Mouse (Mus musculus) inflammation-experienced regulatory T-cells, adult 6 months (primary cell): ENCODE measurements around the gene Zfp185. TPM values are rescaled to one million over a fixed set of nuclear protein-coding genes. Genes with fewer than 3 reads are reported as not detected.
A peak's percentile ranks its signal among the peaks of the same experiment; 100 is the strongest.

Experiments used
- ATAC-seq: one replicate; pipeline ENCODE4 v1.8.0; 2017
- polyA plus RNA-seq, 3 experiments: library from polyadenylated mRNA; unstranded; fragments of 100-300 nt; shearing (Covaris generic); gene quantifications; one replicate each; pipeline ENCODE4 v1.2.1; 2017

The Zfp185 gene
- polyA plus RNA-seq, result not detected

DNA sequence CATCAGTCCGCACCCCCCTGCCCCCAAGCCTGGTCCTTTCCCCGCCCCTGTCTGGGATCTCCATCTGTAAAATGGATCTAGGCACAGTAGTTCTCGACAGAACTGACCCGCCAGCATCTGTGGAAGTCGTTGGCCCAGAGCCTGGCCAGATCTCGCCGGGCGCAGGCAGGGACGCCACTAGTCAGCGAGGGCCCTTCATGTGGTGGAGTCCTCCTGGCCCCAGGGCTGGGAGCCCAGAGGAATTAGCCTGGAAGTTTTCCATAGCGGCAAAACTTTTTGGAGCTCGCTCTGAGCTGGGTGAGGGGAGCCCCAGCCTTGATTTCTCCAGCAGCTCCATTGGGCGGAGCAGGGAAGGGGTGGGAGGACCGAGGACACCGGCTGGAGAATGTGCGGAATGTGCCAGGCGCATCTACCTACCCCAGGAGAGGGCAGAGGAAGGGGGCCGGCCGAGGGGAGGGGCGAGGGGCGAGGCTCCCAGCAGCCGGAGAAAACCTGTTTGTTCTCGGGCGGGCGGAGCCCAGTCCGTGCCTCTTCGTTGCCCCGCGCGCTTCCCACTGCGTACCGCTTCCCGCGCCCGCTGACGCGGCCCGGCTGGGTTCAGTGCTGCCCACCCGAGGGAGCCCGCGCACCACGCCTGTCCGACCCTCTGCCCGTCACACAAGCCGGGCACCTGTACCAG is at the start of gene Zfp185:
Gene Zfp185, plus strand, starts transcription at position 499 of the 679 bp plus-strand sequence.
- no peak for ATAC-seq

DNA sequence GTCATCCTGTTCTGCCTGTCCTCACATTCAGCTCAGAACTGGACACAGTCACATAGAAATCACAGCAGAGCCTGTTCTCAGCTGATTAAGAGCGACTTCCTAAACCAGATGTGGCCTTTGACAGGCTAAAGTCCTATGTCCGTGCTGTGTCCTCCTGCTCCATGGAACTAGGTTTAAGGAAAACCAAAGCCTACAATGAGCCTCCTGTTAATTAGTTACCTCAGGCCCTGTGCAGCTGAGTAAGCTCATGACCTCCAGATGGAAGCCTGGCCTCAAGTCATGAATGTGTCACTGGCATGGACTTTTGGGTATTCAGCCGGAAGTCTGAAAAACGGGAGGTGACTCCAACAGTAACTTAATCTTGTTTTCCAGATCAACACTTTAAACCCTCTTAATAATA is 33.7 kb upstream of the Zfp185 start:
- ATAC-seq, result no peak

DNA sequence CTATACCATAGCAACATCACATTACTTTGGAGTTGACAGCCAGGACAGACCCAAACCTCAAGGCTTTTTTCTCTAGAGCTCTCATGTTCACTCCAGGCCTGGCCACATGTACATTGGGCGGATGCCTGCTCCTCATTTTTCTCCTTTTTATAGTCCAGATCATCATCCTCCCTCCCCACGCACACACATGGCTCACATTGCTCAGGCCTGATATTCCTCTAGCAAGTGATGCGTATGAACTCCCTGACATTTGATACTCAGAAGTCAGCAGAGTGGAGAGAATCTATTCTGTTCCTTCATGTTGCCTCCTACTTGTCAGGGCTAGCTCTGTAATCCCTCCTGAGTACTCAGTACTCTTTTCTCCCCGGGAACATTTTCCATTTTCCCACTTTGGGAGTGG is 30.7 kb upstream of the Zfp185 start:
- no peak for ATAC-seq

DNA sequence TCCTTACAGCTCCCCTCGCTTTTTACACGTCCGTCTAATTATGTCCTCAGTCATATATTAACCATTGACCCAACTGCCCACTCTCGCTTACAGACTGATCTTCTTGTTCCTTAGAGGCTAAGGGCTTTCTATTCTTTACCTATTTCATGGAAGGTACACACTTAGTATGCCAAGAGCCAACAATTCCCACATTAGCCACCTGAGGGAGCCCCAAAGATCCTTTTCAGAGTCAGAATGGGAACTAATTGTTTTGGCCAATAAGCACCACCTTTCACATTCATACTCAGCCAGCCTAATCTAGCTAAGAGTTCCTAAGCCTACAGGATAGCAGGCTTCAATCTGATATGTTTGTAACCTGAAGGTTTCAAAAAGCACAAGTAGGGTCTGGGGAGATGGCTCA is 26.7 kb upstream of the Zfp185 start:
- ATAC-seq, result no peak

DNA sequence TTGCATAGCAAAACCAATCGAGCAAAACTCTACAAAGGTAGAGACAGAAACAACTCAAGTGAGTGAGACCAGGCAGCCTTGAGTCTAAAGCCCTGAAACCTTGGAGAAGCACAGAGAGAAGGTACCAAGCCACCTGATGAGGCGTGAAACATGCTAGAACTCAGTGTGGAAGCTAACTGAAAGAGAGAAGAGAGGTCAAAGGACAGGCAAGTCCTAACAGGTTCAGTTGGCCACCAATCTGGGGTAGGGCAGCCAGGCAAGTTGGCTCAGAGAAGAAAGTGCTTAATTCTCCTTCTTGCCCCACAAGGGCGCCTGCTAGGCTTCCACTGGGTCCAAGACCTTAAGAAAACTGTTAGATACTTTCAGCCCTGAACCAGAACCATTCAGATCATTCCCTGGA is 25.6 kb upstream of the Zfp185 start:
- ATAC-seq, result no peak

DNA sequence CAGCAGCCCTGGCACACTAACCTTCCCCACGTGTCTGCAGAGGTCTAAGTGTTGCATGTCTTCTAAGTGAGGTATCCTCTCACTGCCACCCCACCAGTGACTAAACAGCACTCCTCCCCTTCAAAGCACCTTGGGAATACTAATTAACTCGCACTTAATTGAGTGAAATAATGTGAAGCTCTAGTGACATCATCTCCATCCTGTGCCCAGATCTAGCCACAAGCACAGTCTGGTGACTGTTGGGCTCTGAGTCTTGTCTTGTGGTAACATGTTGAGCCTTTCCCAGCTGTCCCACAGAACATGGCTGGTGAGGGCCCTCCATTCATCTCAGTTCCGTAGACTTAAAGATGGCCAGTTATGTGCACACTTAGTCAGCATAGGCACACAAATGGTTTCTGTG is 24.4 kb upstream of the Zfp185 start:
- ATAC-seq, result no peak

DNA sequence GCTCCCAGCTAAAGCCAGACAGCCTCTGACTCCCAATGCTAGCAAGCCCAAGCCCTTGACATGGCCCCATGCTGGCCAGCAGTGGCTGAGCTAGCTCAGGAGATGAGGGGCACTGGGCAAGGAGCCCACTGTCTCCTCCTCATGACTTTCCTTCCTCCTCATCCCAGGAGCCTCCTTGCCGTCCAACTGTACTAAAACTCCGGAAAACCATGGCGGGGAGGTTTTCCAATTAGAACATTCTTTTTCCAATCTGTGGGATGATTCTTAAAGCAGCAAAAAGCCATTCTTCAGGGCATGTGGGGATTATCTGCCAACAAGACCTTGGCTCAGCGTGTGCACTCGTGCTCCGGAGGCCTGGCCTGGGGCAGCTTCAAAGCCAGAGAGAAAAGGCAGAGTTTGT is 4.3 kb upstream of the Zfp185 start:
- ATAC-seq, result no peak

DNA sequence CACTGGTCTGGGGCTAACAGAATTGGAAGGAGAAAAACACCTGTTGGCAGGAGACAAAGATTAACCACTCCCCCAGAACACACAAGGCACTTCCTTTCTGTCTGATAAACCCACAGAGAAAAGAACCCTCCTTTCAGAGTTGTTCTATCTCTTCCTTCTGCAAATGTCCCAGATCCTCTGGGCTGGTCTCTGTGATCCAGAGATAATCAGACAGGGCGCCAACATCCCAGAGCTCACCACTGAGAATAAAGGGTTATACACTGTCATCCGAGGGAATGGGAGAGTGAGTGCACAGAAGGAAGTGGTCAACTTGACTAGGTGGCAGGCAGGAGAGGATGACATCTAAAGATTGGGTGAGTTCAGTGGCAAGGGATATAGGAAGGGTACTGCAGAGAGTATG is 1.5 kb upstream of the Zfp185 start:
- ATAC-seq, result no peak

DNA sequence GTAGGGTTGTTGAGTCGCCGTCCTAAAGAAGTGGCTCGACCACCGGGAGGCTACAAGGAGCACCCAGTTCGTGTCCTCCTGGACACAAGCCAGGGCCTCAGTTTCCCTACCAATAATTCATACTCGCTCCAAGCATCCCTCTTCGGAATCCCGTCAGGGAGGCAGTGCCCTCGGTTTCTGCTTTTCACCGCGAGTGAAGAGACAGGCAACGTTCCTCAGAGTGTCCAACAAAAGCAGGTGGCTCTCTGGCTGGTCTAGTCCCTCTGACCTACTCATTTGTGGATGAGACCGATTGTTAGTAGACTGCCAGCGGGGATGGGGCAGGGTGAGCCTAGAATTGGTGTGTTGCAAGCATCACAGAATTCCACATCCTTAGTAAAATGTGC is 374 bp downstream of the Zfp185 start:
- no peak for ATAC-seq

DNA sequence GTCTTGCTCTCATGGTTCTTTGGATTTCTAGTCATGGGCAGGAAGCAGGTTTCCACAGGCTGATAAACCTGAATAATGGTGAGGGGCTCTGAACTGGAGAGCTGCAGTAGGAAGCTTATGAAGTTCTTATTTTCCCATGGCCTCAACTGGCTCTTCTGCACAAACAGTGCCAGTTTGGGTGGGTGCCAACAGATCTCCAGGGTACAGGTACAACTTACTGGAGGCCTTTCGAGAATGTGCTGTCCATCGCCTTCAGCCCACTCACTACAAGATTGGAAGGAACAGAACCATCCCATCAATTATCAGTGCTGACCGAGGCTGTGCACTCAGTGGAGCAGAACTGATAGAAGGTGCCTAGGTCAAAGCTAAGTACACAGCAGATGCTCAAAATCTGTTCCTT is 1.3 kb downstream of the Zfp185 start:
- no peak for ATAC-seq

DNA sequence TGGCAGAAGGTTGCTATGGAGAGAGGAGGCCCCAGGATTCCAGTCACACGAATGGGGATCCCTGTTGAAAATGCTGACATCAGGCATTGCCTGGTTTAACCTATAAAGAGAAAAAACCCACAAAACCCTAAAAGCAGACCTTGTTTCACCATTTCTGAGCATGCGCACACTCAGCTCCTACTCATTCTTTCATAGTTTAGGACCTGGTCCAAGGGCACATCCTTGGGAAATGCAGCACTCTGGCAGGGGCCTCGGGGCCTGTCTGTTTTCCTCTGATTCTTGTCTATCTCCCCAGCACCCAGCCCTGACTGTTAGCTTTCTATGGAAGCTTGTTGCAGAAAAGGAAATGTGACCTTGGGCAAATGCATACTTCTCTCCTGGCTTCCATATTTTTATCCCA is 3.4 kb downstream of the Zfp185 start:
- ATAC-seq, result no peak

DNA sequence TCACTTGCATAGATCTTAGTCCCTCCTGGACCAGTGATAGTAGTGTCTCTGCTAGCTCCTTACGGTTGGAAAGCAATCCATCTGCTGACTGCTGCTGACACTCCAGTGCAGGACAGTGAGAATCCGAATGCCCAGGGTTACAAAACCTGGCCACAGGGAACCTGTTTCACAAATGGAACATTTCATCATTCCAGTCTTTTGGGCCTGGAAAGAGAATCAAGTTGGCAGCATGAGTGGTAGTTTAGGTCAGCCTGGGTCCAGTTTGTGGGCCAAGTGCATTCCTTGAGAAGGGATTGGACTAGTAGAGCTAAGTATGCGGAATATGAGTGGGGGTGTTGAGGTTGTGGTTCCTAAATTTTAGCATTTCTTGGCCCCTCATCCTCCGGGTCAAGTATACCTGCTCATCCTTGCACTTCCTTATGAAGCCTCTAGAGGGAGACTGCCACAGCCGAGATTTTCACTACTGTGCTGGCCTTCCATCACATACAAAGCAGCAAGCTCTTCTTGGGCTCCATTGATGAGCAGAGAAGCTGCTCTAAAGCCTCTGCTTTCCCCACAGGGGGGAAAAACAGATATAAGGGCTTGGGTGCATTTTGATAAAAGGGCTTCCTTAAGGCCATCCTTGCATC is 5.3 kb downstream of the Zfp185 start:
- no peak for ATAC-seq

DNA sequence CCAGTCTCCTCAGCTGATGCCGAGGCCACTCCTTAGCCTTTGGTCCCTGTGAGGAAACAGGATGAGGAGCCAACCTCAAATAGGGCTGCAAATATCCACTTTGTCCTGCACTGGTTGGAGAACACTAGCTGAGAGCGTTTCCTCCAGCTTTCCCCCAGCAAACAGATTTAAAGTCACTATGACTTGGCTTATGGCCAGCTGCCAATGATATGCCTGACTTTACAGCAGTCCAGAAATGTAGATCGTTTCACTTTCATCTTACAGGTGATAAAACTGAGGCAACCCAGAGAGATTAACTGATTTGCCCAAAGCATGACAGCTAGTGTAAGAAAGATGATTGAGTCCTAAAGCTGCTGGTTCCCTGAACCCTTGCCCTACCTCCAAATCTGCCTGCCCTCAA is 8.4 kb downstream of the Zfp185 start:
- no peak for ATAC-seq

DNA sequence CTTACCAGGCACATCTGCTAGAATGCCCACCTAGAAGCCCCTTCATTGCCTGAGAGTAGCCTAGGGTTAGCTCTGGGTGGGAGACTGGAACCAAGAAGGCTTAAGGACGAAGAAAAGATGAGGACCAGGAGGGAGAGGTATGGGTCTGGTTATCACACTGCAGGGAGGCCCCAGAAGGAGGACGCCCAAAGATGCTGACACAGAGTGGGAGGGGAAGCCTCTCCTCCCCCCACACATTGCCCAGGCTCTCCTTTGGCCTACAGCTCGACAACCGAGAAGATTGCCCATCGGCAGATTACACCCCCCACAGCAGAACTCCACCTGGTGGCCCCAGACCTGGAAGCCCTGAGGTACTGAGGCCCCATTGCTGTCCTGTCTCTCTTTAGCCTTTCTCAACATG is 16.0 kb downstream of the Zfp185 start:
- no peak for ATAC-seq

DNA sequence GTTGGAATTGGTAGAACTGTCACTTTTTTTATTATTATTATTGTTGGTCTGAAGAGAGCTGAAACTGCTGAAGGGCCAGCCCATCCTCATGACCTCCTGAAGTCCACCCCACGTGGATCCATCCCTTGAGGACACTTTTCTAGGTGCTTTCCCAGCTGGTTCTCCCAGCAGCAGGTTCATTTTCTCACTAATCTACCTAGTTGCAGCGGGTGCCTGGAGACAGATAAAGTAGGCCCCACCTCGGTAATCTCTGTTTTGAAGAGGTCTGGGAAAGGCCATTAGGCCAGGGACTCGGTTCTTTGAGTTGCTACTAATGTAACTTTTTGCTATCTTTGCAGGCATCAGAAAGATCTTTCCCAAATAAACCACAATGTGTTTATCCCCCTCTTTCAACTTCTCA is 18.5 kb downstream of the Zfp185 start:
- no peak for ATAC-seq

DNA sequence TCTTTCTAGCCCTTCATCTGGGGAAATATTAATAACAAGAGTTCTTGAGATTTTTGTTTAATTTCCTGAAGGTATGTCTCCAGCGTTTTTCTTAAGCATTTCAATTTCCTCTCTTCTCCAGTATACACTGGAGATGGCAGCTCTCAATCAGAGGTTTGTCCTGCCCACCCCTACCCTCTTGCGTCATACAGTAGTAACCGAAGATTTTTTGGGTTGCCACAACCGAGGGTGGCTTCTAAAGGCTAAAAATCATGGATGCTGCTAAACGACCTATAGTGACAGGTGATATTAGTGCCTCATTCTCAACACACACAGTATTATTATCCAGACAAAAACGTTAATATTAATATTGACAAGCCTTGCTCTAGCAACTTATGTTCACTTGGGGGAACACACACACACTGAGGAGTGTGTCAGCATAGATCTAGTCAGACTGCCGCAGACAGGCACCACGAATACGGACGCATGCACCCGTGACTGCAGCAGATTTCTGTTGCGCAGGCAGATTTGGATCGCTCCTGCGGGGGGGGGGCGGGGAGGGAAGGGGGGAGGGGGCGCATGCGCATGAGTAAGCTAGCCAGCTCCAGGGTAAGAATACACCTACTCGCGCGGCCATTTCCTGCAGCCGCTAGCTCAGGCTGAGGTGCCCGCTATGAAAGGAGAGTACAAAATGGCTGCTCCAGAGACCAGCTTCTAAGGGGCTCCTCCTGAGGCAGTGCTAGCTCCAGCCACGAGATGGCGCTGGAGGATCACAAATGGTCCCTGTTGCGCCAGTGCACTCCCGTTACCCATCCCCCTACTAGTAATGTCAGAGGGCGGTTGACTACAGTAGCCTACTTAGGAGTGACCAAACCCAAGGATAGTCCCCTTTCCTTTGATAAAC is 20.7 kb downstream of the Zfp185 start:
- peak; percentile 91 for ATAC-seq

DNA sequence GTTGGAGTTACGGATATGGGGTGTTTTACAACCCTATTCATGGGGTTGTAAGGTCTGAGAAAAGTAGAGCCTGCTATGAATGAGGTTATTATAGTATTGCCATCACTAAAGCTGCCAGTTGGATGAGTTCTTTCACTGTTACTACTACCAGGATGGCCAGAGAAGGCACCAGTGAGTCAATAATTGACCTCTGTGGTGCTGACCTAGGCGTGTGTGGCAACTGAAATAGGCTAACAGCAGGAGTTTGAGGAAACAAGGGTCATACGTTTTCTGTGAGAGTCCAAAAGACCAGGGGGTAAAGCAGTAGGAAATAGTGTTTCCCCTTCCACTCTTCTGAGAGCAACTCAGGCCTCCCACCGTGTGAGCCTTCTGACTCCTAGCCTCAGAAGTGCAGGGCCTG is 25.7 kb downstream of the Zfp185 start:
- no peak for ATAC-seq

DNA sequence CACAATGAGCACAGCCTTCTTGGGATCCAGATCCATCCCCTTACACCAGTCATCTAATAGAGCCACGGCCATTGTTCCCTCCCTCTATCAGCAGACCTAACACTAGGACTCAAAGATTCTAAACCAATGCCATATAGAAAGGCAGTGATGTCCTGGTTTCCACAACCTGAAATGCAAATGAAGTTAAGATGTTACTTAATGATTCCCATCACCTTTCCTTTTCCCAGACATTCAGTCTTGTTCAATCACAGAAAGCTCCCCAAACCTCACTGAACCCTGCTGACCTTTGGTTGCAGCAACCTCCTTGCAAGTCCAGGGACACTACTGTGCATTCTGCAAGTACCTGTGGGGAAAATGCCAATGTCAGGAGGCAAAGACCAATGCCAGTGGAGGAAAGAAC is 49.9 kb downstream of the Zfp185 start, which contains the start of gene Pnma5:
Gene Pnma5, minus strand, starts transcription at position 101 of the 400 bp plus-strand sequence.
- no peak for ATAC-seq

DNA sequence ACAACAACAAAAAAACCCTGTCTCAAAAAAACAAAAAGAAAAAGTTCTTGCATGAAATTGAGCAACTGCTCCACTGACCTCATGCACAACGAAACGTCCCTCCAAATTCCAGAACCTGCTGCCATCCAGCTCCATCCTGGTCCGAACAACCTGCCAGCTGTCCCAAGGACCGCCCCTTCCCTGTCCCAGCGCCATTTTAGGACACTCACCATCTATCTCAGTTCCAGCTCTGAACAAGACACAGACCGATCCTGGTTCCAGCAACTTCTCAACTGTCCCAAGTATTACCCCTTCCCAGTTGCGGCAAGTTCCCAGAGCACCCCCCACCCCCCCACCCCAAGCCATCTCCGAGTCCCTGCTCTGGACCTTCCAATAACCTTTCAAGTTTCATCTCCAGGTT is 51.7 kb downstream of the Zfp185 start:
- ATAC-seq, result no peak

DNA sequence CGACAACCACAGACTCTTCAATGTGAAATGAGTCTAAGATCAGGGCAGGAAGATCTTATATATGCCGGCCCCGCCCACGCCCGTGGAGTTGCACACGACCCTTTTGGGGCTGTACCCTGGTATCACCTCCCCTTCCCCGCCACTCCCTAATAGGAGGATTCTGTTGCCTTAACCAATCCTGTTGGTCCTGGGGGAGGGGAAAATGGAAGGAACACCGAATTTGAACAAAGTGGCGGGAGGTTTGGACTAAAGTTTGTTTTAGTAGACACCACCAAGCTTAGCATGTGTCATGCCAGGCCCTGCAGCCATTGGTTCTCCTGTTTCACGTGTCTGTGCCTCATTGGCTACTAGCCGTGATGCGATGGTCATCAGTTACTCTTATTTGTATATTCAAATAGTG is 52.5 kb downstream of the Zfp185 start:
- no peak for ATAC-seq

DNA sequence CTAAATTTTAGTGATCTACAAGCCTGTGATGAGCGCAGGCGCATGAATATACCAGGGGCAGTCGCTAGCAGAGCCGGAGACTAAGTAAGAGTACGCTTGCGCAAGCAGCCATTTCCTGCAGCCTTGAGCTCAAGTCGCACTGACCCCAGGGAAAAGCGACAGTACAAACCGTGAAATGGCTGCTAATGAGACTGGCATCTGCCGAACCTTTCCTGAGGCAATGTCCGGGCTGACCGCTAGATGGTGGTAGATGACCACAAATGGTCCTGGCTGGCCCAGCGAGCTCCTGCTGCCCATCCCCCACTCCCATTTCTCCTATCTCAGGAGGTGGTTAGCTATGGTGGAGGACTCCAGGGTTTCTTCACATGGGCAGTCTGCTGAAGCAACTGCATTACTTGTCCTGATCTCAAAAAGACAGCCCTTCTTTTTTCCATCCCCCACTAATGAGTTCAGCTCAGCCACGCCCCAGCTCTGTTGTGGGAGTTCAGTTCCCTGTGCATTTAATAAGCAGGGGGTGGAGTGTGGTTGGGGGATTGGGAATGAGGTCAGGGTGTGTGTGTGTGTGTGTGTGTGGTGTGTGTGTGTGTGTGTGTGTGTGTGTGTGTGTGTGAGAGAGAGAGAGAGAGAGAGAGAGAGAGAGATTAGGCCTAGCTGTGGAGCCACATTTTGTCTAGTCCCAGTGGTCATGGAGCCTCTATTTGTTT is 66.9 kb downstream of the Zfp185 start:
- ATAC-seq, result peak; percentile 96

DNA sequence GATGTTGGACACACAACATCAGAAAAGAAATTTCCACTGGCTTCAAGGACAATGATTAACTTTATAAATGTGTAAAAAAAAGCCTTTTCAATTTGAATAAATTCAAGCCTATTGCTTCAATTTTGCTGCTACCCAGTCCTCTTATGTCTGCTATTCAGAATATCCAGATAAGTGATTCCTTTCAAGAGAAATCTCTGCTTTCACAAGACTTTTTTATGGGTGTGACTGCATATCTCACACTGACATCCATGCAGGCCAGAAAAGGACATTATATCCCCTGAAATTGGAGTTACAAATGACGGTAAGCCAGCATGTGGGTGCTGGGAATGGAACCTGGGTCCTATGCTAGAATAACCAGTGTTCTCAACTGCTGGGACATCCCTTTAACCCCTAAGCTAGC is 74.4 kb downstream of the Zfp185 start:
- ATAC-seq, result no peak

DNA sequence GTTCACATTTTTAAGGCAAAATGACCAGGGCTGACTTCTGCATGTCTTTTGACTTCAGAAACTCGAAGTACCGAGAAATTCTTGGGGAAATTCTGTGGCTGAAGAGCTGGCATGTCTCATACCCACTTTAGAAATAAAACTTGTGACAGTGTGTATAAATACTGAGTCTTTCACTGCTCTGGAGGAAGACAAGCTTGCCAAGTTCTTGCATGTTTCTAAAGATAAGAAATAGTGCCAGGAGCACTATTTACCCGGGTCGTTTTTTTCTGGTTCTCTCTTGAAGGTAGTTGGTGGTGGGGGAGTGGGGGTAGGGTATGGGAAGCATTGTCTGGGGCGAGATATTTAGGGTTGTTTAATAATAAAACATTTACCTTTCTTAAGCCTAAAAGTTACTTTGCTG is 75.2 kb downstream of the Zfp185 start:
- ATAC-seq, result no peak
